Mouse (Mus musculus) limb, embryonic 11.5 days (tissue): ENCODE data around the gene Elf1. TPM values are rescaled to one million over a fixed set of nuclear protein-coding genes. Genes with fewer than 3 reads are reported as not detected.
A peak's percentile ranks its signal among the peaks of the same experiment; 100 is the strongest.

ENCODE experiments used
- ATAC-seq: fragments of 200-750 bp; cut with Nextera tagmentation; 2 replicates; pipeline ENCODE4 v1.8.0; 2017; ENCODE audit warnings: low read depth; ENCODE audit not compliant: insufficient number of reproducible peaks, low FRiP score, low TSS enrichment
- DNase-seq: peaks from one replicate; pipeline ENCODE4 v3.0.0-alpha.2; 2015; ENCODE audit warnings: low spot score
- H3K27ac ChIP-seq: fragments of 300-500 bp; sonication (generic); replicated peaks from 2 replicates; pipeline ENCODE4 v1.5.1; 2014; ENCODE audit warnings: low read depth, mild to moderate bottlenecking, low read length
- H3K27me3 ChIP-seq: fragments of 300-500 bp; sonication (generic); 2 replicates; pipeline ENCODE4 v1.6.1; 2014; ENCODE audit warnings: mild to moderate bottlenecking, low read length, mixed read lengths; ENCODE audit not compliant: control insufficient read depth, insufficient read depth
- H3K36me3 ChIP-seq: fragments of 300-500 bp; sonication (generic); 2 replicates; pipeline ENCODE4 v1.6.1; 2014; ENCODE audit warnings: mild to moderate bottlenecking, low read length, moderate library complexity, mixed read lengths; ENCODE audit not compliant: control insufficient read depth, insufficient read depth
- H3K4me1 ChIP-seq: fragments of 300-500 bp; sonication (generic); 2 replicates; pipeline ENCODE4 v1.6.1; 2014; ENCODE audit warnings: low read length, mixed read lengths; ENCODE audit not compliant: control insufficient read depth, insufficient read depth
- H3K4me2 ChIP-seq: fragments of 300-500 bp; sonication (generic); 2 replicates; pipeline ENCODE4 v1.6.1; 2014; ENCODE audit warnings: low read depth, mild to moderate bottlenecking, moderate library complexity; ENCODE audit not compliant: severe bottlenecking
- H3K4me3 ChIP-seq: fragments of 300-500 bp; sonication (generic); 2 replicates; pipeline ENCODE4 v1.5.1; 2014; ENCODE audit warnings: low read depth, low read length
- H3K9ac ChIP-seq: fragments of 300-500 bp; sonication (generic); 2 replicates; pipeline ENCODE4 v1.6.1; 2014; ENCODE audit warnings: mild to moderate bottlenecking, low read length
- H3K9me3 ChIP-seq: fragments of 300-500 bp; sonication (generic); 2 replicates; pipeline ENCODE4 v1.6.1; 2016; ENCODE audit warnings: low read length; ENCODE audit not compliant: control insufficient read depth
- WGBS: fragments of 180-500 bp; shearing (Covaris S2); extraction: QIAGEN DNeasy Blood & Tissue Kit; methylation state at CpG from one replicate; pipeline ENCODE4 v1.1.7; 2014; 5-methylcytosine and 5-hydroxymethylcytosine counted together
- polyA plus RNA-seq: library from polyadenylated mRNA; unstranded; fragments of >200 nt; fragmentation: Nextera tagmentation; extraction: Ambion mirVana; gene quantifications from 2 replicates; pipeline ENCODE4 v1.2.1, GENCODE M21; 2014

Elf1 gene
- polyA plus RNA-seq, 1 experiment from 2014 or later = 7.8 TPM

DNA sequence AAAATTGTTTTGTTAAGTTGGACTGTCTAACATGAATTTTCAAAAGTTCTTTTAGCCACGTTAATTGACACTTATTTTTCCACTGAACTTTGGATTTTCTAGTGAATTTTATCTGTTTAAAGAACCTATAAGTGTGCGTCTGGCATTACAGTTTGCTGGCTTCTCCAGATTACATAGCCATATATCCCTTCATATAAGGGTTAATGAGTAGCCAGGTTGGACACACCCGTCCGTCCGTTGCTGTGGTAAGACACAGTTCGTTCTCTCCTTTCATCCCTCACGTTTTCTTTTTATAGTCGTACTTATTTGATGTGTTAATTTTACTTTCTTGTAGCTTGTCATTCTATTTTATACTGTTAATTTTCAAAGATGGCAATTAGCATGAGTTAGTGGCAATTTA lies 34.1 kb downstream of the Elf1 start:
- H3K27me3 ChIP-seq = no peaks in the 10 kb centered on the region
- 79% methylated on average over 8 of the region's 8 CpGs for WGBS
- no peak overlapping the region for H3K4me3 ChIP-seq
- ATAC-seq (no peak), DNase-seq (no peak)
- H3K27ac ChIP-seq = no peak overlapping the region
- H3K9ac ChIP-seq = no peak overlapping the region
- no peaks in the 10 kb centered on the region; the same call in 1 of the 2 replicates for H3K4me1 ChIP-seq
- no peak overlapping the region for H3K4me2 ChIP-seq
- no peaks in the 10 kb centered on the region for H3K9me3 ChIP-seq
- no peaks in the 10 kb centered on the region for H3K36me3 ChIP-seq

DNA sequence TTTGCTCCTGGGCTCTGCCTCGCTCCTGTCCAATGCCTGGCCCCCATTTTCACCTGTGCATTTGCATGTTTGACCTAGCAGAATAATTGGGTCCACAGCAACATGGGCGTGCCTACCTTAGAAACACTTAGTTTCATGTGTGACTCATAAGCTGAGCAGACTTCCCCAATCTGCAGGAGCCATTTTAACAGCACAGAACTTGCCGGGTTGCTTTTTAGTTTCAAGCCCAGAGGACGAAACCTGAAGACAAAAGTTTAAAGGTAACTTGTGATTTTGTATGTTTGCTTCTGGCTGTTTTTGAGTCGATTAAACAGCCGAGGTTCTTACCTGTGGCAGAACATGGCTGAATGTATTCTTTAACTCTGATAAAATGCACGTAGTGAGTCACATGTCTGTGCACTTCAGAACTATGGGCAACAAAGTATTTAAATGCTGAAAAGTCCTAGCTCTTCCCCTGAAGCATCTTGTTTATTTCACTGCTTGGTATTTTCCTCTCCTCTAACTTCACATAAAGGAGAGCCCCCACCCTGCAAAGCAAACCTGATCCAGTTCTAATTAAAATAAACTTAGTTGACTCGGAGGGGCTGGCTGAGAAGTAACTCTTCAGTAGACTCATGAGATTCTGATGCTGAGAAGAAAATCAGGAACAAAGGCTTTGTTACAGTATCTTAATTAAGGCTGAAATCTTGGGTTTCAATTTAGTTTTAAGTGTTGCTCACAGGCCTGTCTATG lies 34.7 kb downstream of the Elf1 start:
- ATAC-seq (no peak), DNase-seq (no peak)
- Histone ChIP-seq H3K4me1 (no peaks in the 10 kb centered on the region; the same call in 1 of the 2 replicates), H3K4me2 (no peak overlapping the region), H3K27me3 (no peaks in the 10 kb centered on the region), H3K9ac (no peak overlapping the region), H3K9me3 (no peaks in the 10 kb centered on the region), H3K36me3 (no peaks in the 10 kb centered on the region), H3K4me3 (no peak overlapping the region), H3K27ac (0 out of 2 replicates have a peak overlapping the region, but pooled peaks have one; percentile 4)
- 77% methylated on average over 8 of the region's 8 CpGs for WGBS

DNA sequence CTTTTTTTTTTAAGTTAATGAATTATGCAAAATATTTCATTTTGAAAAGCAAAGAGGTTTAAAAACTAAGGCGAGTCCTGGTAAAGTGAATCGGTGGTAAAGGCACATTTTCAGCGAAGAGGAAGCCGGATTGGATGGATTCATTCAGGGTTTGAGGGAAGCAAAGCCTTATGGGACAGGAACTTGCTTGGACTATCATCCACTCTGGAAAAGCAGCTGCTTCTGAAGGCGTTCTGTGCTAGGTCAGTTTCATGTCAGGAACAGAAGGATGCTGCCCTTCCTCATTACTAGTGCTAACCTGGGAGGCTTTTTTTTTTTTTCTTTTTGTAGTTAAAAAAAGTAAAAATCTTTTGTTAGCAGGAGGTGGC lies 35.2 kb downstream of the Elf1 start:
- 85% methylated on average over 5 of the region's 5 CpGs for whole genome bisulfite sequencing
- H3K27me3 ChIP-seq = no peaks in the 10 kb centered on the region
- H3K27ac ChIP-seq = no peak overlapping the region
- H3K4me3 ChIP-seq = no peak overlapping the region
- H3K4me1 ChIP-seq = no peaks in the 10 kb centered on the region; the same call in 1 of the 2 replicates
- H3K36me3 ChIP-seq = no peaks in the 10 kb centered on the region
- DNase-seq (no peak), ATAC-seq (no peak)
- no peak overlapping the region for H3K9ac ChIP-seq
- H3K9me3 ChIP-seq = no peaks in the 10 kb centered on the region
- no peak overlapping the region for H3K4me2 ChIP-seq

DNA sequence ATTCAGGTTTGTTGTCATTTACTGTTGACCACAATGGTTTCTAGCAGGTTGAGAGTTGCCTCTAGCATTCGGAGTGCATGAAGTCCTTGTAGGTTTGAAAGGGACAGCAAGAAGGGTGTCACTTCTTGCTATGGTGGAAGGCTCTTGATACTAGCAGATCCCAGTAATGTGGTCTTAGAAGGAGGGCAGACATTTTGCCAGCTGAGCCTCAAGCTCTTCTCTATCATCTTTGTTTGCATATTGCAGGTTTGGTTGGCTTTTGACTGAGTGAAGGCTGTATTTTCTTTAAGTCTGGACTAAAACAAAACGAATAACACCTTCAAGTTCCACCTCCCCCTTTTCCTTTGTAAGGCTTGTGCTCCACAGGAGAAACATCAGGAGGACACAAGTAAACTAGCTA lies 35.8 kb downstream of the Elf1 start:
- Histone ChIP-seq H3K9ac (no peak overlapping the region), H3K36me3 (no peaks in the 10 kb centered on the region), H3K27me3 (no peaks in the 10 kb centered on the region), H3K4me1 (no peaks in the 10 kb centered on the region; the same call in 1 of the 2 replicates), H3K27ac (no peak overlapping the region), H3K9me3 (no peaks in the 10 kb centered on the region), H3K4me3 (no peak overlapping the region), H3K4me2 (no peak overlapping the region)
- ATAC-seq (no peak), DNase-seq (no peak)
- WGBS = 83% methylated on average over 2 of the region's 2 CpGs

DNA sequence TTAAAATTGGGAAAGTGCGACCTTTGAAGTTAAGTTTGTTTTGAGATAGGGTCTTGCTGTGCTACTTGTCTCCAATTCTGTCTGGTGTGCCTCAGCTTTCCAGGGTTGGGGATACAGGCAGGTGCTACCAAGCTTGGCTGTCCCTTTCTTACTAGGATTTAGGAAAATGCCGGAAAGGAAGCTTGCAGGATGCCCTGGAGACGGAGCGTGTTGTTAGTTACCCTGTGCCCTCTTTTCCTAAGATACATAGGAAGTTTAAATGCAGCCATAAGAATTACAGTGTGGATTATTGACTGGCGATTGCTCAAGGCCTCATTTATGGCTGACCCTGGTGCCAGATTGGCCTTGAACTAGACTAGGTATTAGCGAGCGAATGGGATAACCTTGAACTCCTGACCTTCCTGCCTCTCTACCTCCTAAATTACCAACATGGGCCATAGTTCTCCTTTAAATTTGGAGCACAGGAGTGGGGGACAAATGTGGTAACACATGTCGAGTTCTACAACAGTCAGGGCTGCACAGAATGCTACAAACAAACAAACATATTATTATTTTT lies 36.3 kb downstream of the Elf1 start:
- Histone ChIP-seq H3K9ac (no peak overlapping the region), H3K9me3 (no peaks in the 10 kb centered on the region), H3K36me3 (no peaks in the 10 kb centered on the region), H3K27ac (no peak overlapping the region), H3K4me3 (no peak overlapping the region), H3K4me1 (no peaks in the 10 kb centered on the region; the same call in 1 of the 2 replicates), H3K4me2 (no peak overlapping the region), H3K27me3 (no peaks in the 10 kb centered on the region)
- WGBS = 79% methylated on average over 8 of the region's 8 CpGs
- ATAC-seq (no peak), DNase-seq (no peak)

DNA sequence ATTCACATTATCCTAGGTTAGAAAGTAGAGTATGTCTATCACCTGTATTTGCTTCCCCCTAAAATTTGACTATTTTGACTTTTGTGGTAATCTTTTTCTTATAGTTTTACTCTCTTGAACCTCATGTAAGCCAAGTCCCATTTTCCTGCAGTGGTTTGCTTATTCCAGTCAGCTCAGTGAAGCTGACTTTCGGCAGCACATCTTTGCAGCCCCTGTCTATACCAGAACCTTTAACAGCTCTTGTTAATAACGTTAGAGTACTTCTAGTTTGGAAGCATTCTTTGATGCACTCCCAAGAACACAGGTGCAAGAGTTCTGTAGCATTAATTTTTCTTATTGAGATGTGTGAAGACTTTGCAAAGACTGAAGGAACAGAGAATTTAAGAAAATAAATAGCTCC lies 37.1 kb downstream of the Elf1 start:
- WGBS = 80% methylated on average over 2 of the region's 2 CpGs
- no peak for ATAC-seq
- H3K9me3 ChIP-seq = no peaks in the 10 kb centered on the region
- no peaks in the 10 kb centered on the region for H3K27me3 ChIP-seq
- H3K27ac ChIP-seq = no peak overlapping the region
- no peaks in the 10 kb centered on the region; the same call in 1 of the 2 replicates for H3K4me1 ChIP-seq
- no peaks in the 10 kb centered on the region for H3K36me3 ChIP-seq
- H3K4me2 ChIP-seq = no peak overlapping the region
- no peak overlapping the region for H3K9ac ChIP-seq
- no peak for DNase-seq
- H3K4me3 ChIP-seq = no peak overlapping the region

DNA sequence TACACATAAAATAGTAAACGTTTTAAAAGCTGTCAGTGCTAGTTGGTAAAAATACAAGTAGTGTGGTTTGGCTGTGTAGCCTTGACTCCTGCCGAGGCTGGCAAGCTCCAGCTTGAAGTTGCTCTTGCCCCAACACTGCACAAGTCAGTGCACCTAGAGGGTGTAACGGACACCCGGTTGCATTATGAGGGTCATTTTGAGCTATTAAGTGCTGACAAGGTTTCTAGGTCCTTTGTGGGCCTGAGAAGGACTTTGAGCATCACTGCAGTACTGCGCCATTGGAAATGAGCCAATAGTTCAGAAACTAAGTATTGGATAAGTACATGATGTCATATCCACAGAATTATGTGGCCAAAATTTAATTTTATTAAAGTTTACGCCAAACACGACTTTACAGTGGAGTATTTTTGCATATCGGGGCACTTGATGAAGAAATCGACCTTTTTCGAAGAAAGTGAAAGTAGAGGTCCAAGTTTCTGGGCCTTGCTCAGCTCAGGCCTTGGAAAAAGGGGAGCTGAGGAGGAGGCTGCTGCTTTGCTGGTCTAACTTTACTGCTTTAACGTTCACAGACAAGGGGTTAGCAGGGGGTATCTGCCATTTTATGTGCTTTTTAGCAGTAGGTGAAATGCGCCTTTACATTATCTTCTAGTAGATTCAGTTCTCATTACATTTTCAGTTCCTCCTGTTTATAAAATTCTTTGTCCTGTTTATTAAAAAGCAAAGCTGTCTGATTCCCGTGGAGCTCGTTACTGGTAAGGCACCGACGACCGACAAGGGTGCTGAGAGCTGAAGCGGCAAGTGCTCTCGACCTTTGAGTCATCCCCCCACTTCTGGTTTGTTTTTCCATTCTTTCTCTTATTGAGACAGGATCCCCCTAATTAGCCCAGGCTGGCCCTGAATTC lies 38.0 kb downstream of the Elf1 start:
- H3K4me3 ChIP-seq = no peak overlapping the region
- WGBS = 66% methylated on average over 19 of the region's 19 CpGs
- DNase-seq (no peak), ATAC-seq (no peak)
- no peak overlapping the region for H3K4me2 ChIP-seq
- H3K36me3 ChIP-seq = no peaks in the 10 kb centered on the region
- H3K27me3 ChIP-seq = no peaks in the 10 kb centered on the region
- no peak overlapping the region for H3K9ac ChIP-seq
- no peaks in the 10 kb centered on the region; the same call in 1 of the 2 replicates for H3K4me1 ChIP-seq
- H3K9me3 ChIP-seq = no peaks in the 10 kb centered on the region
- no peak overlapping the region for H3K27ac ChIP-seq

DNA sequence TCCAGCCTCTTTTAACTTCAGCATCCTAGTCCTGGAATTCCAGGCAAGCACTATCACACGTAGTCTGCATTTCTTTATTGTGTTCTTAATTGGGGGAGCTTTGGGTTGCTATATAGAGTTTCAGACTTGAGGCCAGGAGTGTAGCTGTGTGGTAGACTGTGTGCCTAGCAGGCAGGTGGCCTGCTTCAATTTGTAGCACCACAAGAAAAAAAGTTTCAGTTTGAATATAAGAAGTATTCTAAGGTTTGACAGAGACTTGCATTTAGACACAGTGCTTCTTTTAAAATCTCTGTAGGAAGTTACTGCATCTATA lies 38.6 kb downstream of the Elf1 start:
- DNase-seq (no peak), ATAC-seq (no peak)
- no peaks in the 10 kb centered on the region for H3K36me3 ChIP-seq
- no peaks in the 10 kb centered on the region for H3K27me3 ChIP-seq
- H3K4me2 ChIP-seq = no peak overlapping the region
- no peak overlapping the region for H3K4me3 ChIP-seq
- 24% methylated on average over 1 of the region's 1 CpGs for WGBS
- no peaks in the 10 kb centered on the region for H3K9me3 ChIP-seq
- no peak overlapping the region for H3K27ac ChIP-seq
- no peaks in the 10 kb centered on the region; the same call in 1 of the 2 replicates for H3K4me1 ChIP-seq
- H3K9ac ChIP-seq = no peak overlapping the region
